Mouse (Mus musculus): Measurements from ENCODE around the gene Adssl1. TPM values are rescaled to one million over a fixed set of nuclear protein-coding genes. Genes with fewer than 3 reads are reported as not detected.
A peak's percentile ranks its signal among the peaks of the same experiment; 100 is the strongest.

Gene Adssl1
- polyA plus RNA-seq, 1 experiment from 2014 or later: 1.8 TPM

- H3K27ac ChIP-seq (ENCODE audit: low read length): peak within 1 kb of the TSS; percentile 84
- no peaks in the 10 kb centered on the region for H3K27me3 ChIP-seq (replicated peaks; ENCODE audit: control insufficient read depth, insufficient read depth, low read length)
- H3K4me3 ChIP-seq (replicated peaks; ENCODE audit: low read length): peak within 1 kb of the TSS; percentile 75
- H3K9me3 ChIP-seq (ENCODE audit: control insufficient read depth, low read length): no peaks in the 10 kb centered on the region
- peaks cover 8% of the 10 kb centered on the region for H3K36me3 ChIP-seq (ENCODE audit: control insufficient read depth, insufficient read depth)
- ATAC-seq: peak; percentile 96
- H3K4me2 ChIP-seq (ENCODE audit: low read length): peak within 1 kb of the TSS; percentile 82
- 1% methylated on average over 44 of the region's 46 CpGs for WGBS
- H3K9ac ChIP-seq (replicated peaks; ENCODE audit: low read depth, low read length): peak within 1 kb of the TSS; percentile 71
- peaks cover 22% of the 10 kb centered on the region for H3K4me1 ChIP-seq (replicated peaks; ENCODE audit: control insufficient read depth, insufficient read depth, low read length)
These were observed 24.5 kb downstream of the Adssl1 start, which contains the start of gene Siva1 for GRCm38 (mm10) chr12:112644180-112644854. Gene Siva1, plus strand, starts transcription at chr12:112644679.

GRCm38 (mm10) chr12:112644855-112645506 lies 25.1 kb downstream of the Adssl1 start:
- Histone ChIP-seq H3K4me2 (ENCODE audit: low read length) (peak overlapping the region; percentile 82), H3K27ac (ENCODE audit: low read length) (peak overlapping the region; percentile 84), H3K4me3 (replicated peaks; ENCODE audit: low read length) (peak overlapping the region; percentile 75), H3K9me3 (ENCODE audit: control insufficient read depth, low read length) (no peaks in the 10 kb centered on the region), H3K9ac (replicated peaks; ENCODE audit: low read depth, low read length) (peak overlapping the region; percentile 71), H3K36me3 (ENCODE audit: control insufficient read depth, insufficient read depth) (peaks cover 9% of the 10 kb centered on the region), H3K4me1 (replicated peaks; ENCODE audit: control insufficient read depth, insufficient read depth, low read length) (peaks cover 22% of the 10 kb centered on the region), H3K27me3 (replicated peaks; ENCODE audit: control insufficient read depth, insufficient read depth, low read length) (no peaks in the 10 kb centered on the region)
- no peak for ATAC-seq
- under 1% methylated on average over 75 of the region's 75 CpGs for WGBS

- H3K27me3 ChIP-seq (replicated peaks; ENCODE audit: control insufficient read depth, insufficient read depth, low read length): no peaks in the 10 kb centered on the region
- no peaks in the 10 kb centered on the region for H3K9me3 ChIP-seq (ENCODE audit: control insufficient read depth, low read length)
- no peak overlapping the region for H3K9ac ChIP-seq (replicated peaks; ENCODE audit: low read depth, low read length)
- H3K4me1 ChIP-seq (replicated peaks; ENCODE audit: control insufficient read depth, insufficient read depth, low read length): peaks cover 22% of the 10 kb centered on the region
- H3K36me3 ChIP-seq (ENCODE audit: control insufficient read depth, insufficient read depth): peaks cover 9% of the 10 kb centered on the region
- no peak overlapping the region for H3K4me3 ChIP-seq (replicated peaks; ENCODE audit: low read length)
- peak overlapping the region; percentile 82 for H3K4me2 ChIP-seq (ENCODE audit: low read length)
- ATAC-seq: no peak
- 46% methylated on average over 6 of the region's 6 CpGs for WGBS
- H3K27ac ChIP-seq (ENCODE audit: low read length): no peak overlapping the region
These were observed 26.3 kb downstream of the Adssl1 start for GRCm38 (mm10) chr12:112646139-112646538.

- H3K4me3 ChIP-seq (replicated peaks; ENCODE audit: low read length): no peak overlapping the region
- no peak overlapping the region for H3K27ac ChIP-seq (ENCODE audit: low read length)
- H3K27me3 ChIP-seq (replicated peaks; ENCODE audit: control insufficient read depth, insufficient read depth, low read length): no peaks in the 10 kb centered on the region
- WGBS: 88% methylated on average over 5 of the region's 5 CpGs
- H3K36me3 ChIP-seq (ENCODE audit: control insufficient read depth, insufficient read depth): peaks cover 9% of the 10 kb centered on the region
- H3K4me2 ChIP-seq (ENCODE audit: low read length): no peak overlapping the region
- H3K4me1 ChIP-seq (replicated peaks; ENCODE audit: control insufficient read depth, insufficient read depth, low read length): peaks cover 22% of the 10 kb centered on the region
- no peak for ATAC-seq
- no peaks in the 10 kb centered on the region for H3K9me3 ChIP-seq (ENCODE audit: control insufficient read depth, low read length)
- H3K9ac ChIP-seq (replicated peaks; ENCODE audit: low read depth, low read length): no peak overlapping the region
These were observed 28.2 kb downstream of the Adssl1 start for GRCm38 (mm10) chr12:112648081-112648480.

- H3K4me1 ChIP-seq (replicated peaks; ENCODE audit: control insufficient read depth, insufficient read depth, low read length): no peaks in the 10 kb centered on the region; the same call in 1 of the 2 replicates
- H3K9me3 ChIP-seq (ENCODE audit: control insufficient read depth, low read length): no peaks in the 10 kb centered on the region
- H3K27me3 ChIP-seq (replicated peaks; ENCODE audit: control insufficient read depth, insufficient read depth, low read length): no peaks in the 10 kb centered on the region
- H3K9ac ChIP-seq (replicated peaks; ENCODE audit: low read depth, low read length): no peak overlapping the region
- H3K4me2 ChIP-seq (ENCODE audit: low read length): no peak overlapping the region
- no peak overlapping the region for H3K27ac ChIP-seq (ENCODE audit: low read length)
- no peak for ATAC-seq
- peaks cover 18% of the 10 kb centered on the region for H3K36me3 ChIP-seq (ENCODE audit: control insufficient read depth, insufficient read depth)
- H3K4me3 ChIP-seq (replicated peaks; ENCODE audit: low read length): no peak overlapping the region
- WGBS: 81% methylated on average over 5 of the region's 5 CpGs
These were observed 32.1 kb downstream of the Adssl1 start for GRCm38 (mm10) chr12:112651778-112652439.

GRCm38 (mm10) chr12:112653157-112653824 lies 33.4 kb downstream of the Adssl1 start:
- Histone ChIP-seq H3K9ac (replicated peaks; ENCODE audit: low read depth, low read length) (no peak overlapping the region), H3K4me2 (ENCODE audit: low read length) (no peak overlapping the region), H3K4me1 (replicated peaks; ENCODE audit: control insufficient read depth, insufficient read depth, low read length) (no peaks in the 10 kb centered on the region), H3K27ac (ENCODE audit: low read length) (no peak overlapping the region), H3K27me3 (replicated peaks; ENCODE audit: control insufficient read depth, insufficient read depth, low read length) (no peaks in the 10 kb centered on the region), H3K36me3 (ENCODE audit: control insufficient read depth, insufficient read depth) (peaks cover 23% of the 10 kb centered on the region), H3K9me3 (ENCODE audit: control insufficient read depth, low read length) (no peaks in the 10 kb centered on the region), H3K4me3 (replicated peaks; ENCODE audit: low read length) (no peak overlapping the region)
- peak; percentile 59 for ATAC-seq
- 48% methylated on average over 7 of the region's 7 CpGs for WGBS

- Histone ChIP-seq H3K4me1 (replicated peaks; ENCODE audit: control insufficient read depth, insufficient read depth, low read length) (no peaks in the 10 kb centered on the region), H3K9me3 (ENCODE audit: control insufficient read depth, low read length) (no peaks in the 10 kb centered on the region), H3K36me3 (ENCODE audit: control insufficient read depth, insufficient read depth) (peaks cover 26% of the 10 kb centered on the region), H3K27me3 (replicated peaks; ENCODE audit: control insufficient read depth, insufficient read depth, low read length) (no peaks in the 10 kb centered on the region), H3K9ac (replicated peaks; ENCODE audit: low read depth, low read length) (no peak overlapping the region), H3K27ac (ENCODE audit: low read length) (no peak overlapping the region), H3K4me3 (replicated peaks; ENCODE audit: low read length) (no peak overlapping the region), H3K4me2 (ENCODE audit: low read length) (no peak overlapping the region)
- ATAC-seq: no peak
- WGBS: 82% methylated on average over 5 of the region's 5 CpGs
These were observed 34.2 kb downstream of the Adssl1 start for GRCm38 (mm10) chr12:112654076-112654475.

GRCm38 (mm10) chr12:112658619-112659018 lies 38.8 kb downstream of the Adssl1 start:
- peaks cover 33% of the 10 kb centered on the region for H3K36me3 ChIP-seq (ENCODE audit: control insufficient read depth, insufficient read depth)
- H3K27ac ChIP-seq (ENCODE audit: low read length): no peak overlapping the region

GRCm38 (mm10) chr12:112659109-112659508 lies 39.3 kb downstream of the Adssl1 start:
- peaks cover 39% of the 10 kb centered on the region for H3K4me1 ChIP-seq (replicated peaks; ENCODE audit: control insufficient read depth, insufficient read depth, low read length)
- no peak for ATAC-seq
- no peaks in the 10 kb centered on the region for H3K27me3 ChIP-seq (replicated peaks; ENCODE audit: control insufficient read depth, insufficient read depth, low read length)
- no peak overlapping the region for H3K4me3 ChIP-seq (replicated peaks; ENCODE audit: low read length)
- H3K9ac ChIP-seq (replicated peaks; ENCODE audit: low read depth, low read length): no peak overlapping the region
- peaks cover 33% of the 10 kb centered on the region for H3K36me3 ChIP-seq (ENCODE audit: control insufficient read depth, insufficient read depth)
- WGBS: 84% methylated on average over 6 of the region's 6 CpGs
- H3K9me3 ChIP-seq (ENCODE audit: control insufficient read depth, low read length): no peaks in the 10 kb centered on the region
- H3K4me2 ChIP-seq (ENCODE audit: low read length): no peak overlapping the region
- H3K27ac ChIP-seq (ENCODE audit: low read length): no peak overlapping the region

More at GRCm38 (mm10) chr12:112658619-112659018, 38.8 kb downstream of the Adssl1 start:
- ATAC-seq: no peak
- 90% methylated on average over 7 of the region's 7 CpGs for WGBS
- H3K4me2 ChIP-seq (ENCODE audit: low read length): no peak overlapping the region
- H3K4me1 ChIP-seq (replicated peaks; ENCODE audit: control insufficient read depth, insufficient read depth, low read length): peaks cover 34% of the 10 kb centered on the region
- no peak overlapping the region for H3K4me3 ChIP-seq (replicated peaks; ENCODE audit: low read length)
- H3K9me3 ChIP-seq (ENCODE audit: control insufficient read depth, low read length): no peaks in the 10 kb centered on the region
- H3K9ac ChIP-seq (replicated peaks; ENCODE audit: low read depth, low read length): no peak overlapping the region
- H3K27me3 ChIP-seq (replicated peaks; ENCODE audit: control insufficient read depth, insufficient read depth, low read length): no peaks in the 10 kb centered on the region

Data from forebrain, embryonic 16.5 days (tissue).